In genomic region chr4:49118842-49119241, GRCm38 (mm10) we compare ENCODE assay signal across 37 mouse cellular contexts. TPM values are rescaled to one million over a fixed set of nuclear protein-coding genes. Genes with fewer than 3 reads are reported as not detected.
"Had no signal": no experiment of that assay in that cellular context is flagged by ENCODE, and none has a peak within 500 bp of the region (broad histone marks: within the 10 kb centered on the region; RNA-seq: fewer than 3 reads in every experiment).

No protein-coding gene starts in this region.

- ATAC-seq: liver, embryonic 12.5 days; liver, postnatal 0 days; lung, postnatal 0 days; midbrain, embryonic 13.5 days; midbrain, embryonic 15.5 days; midbrain, embryonic 16.5 days had no signal

- H3K4me3 ChIP-seq: limb, embryonic 10.5 days; limb, embryonic 12.5 days; limb, embryonic 13.5 days; limb, embryonic 15.5 days; liver, embryonic 12.5 days; liver, embryonic 13.5 days; liver, embryonic 15.5 days; lung, embryonic 15.5 days; megakaryocyte, embryonic 14.5 days; midbrain, embryonic 10.5 days; midbrain, embryonic 12.5 days; midbrain, embryonic 13.5 days; midbrain, embryonic 15.5 days; myocyte; neural tube, embryonic 12.5 days had no signal

- DNase-seq: left cerebral cortex, postnatal 4 days; liver; liver, embryonic 13.5 days; liver, postnatal 0 days; lung, adult 18-20 months; lung, adult 2 months; lung, embryonic 14.5 days; lung, postnatal 10 days; lung, postnatal 14 days; lung, postnatal 36 days; lung, postnatal 4 days; midbrain, embryonic 14.5 days had no signal

- H3K4me1 ChIP-seq: limb, embryonic 10.5 days; limb, embryonic 12.5 days; limb, embryonic 13.5 days; limb, embryonic 15.5 days; liver, embryonic 12.5 days; liver, embryonic 13.5 days; liver, embryonic 15.5 days; lung, embryonic 15.5 days; megakaryocyte, embryonic 14.5 days; midbrain, embryonic 10.5 days; midbrain, embryonic 12.5 days; midbrain, embryonic 13.5 days; midbrain, embryonic 15.5 days; neural tube, embryonic 12.5 days had no signal

- H3K4me2 ChIP-seq: limb, embryonic 12.5 days; limb, embryonic 13.5 days; limb, embryonic 15.5 days; liver, embryonic 11.5 days; liver, embryonic 12.5 days; liver, embryonic 13.5 days; liver, embryonic 15.5 days; lung, embryonic 14.5 days; lung, embryonic 15.5 days; midbrain, embryonic 11.5 days; midbrain, embryonic 12.5 days; midbrain, embryonic 13.5 days; midbrain, embryonic 15.5 days; neural tube, embryonic 12.5 days had no signal

- H3K9me3 ChIP-seq: limb, embryonic 10.5 days; limb, embryonic 12.5 days; limb, embryonic 13.5 days; limb, embryonic 15.5 days; liver, embryonic 12.5 days; liver, embryonic 13.5 days; liver, embryonic 15.5 days; lung, embryonic 15.5 days; midbrain, embryonic 10.5 days; midbrain, embryonic 12.5 days; midbrain, embryonic 13.5 days; midbrain, embryonic 15.5 days; neural tube, embryonic 12.5 days had no signal

- H3K27me3 ChIP-seq: limb, embryonic 12.5 days; limb, embryonic 13.5 days; limb, embryonic 15.5 days; liver, embryonic 12.5 days; liver, embryonic 13.5 days; liver, embryonic 15.5 days; lung, embryonic 15.5 days; megakaryocyte, embryonic 14.5 days; midbrain, embryonic 12.5 days; midbrain, embryonic 13.5 days; midbrain, embryonic 15.5 days; neural tube, embryonic 12.5 days had no signal

- H3K9ac ChIP-seq: limb, embryonic 12.5 days; limb, embryonic 13.5 days; limb, embryonic 15.5 days; liver, embryonic 12.5 days; liver, embryonic 13.5 days; liver, embryonic 14.5 days; liver, embryonic 15.5 days; liver, postnatal 0 days; lung, embryonic 14.5 days; lung, embryonic 15.5 days; midbrain, embryonic 12.5 days; midbrain, embryonic 13.5 days; midbrain, embryonic 15.5 days; neural tube, embryonic 12.5 days had no signal

- H3K36me3 ChIP-seq: limb, embryonic 10.5 days; limb, embryonic 12.5 days; limb, embryonic 13.5 days; limb, embryonic 15.5 days; liver, embryonic 12.5 days; liver, embryonic 13.5 days; liver, embryonic 15.5 days; lung, embryonic 15.5 days; midbrain, embryonic 10.5 days; midbrain, embryonic 12.5 days; midbrain, embryonic 13.5 days; midbrain, embryonic 15.5 days; neural tube, embryonic 12.5 days had no signal

- H3K27ac ChIP-seq: limb, embryonic 10.5 days; limb, embryonic 12.5 days; limb, embryonic 13.5 days; limb, embryonic 15.5 days; liver, embryonic 12.5 days; liver, embryonic 13.5 days; liver, embryonic 14.5 days; liver, embryonic 15.5 days; lung, embryonic 15.5 days; macrophage; midbrain, embryonic 10.5 days; midbrain, embryonic 12.5 days; midbrain, embryonic 13.5 days; midbrain, embryonic 15.5 days; neural tube, embryonic 12.5 days had no signal

RNA-seq across cellular contexts. Expression of gene Plppr1, which starts 59.8 kb away (rescaled TPM):
- total RNA-seq: megakaryocyte progenitor cell, adult 5-6 weeks; megakaryocyte, adult 5-6 weeks; megakaryocyte-erythroid progenitor cell, adult 5-6 weeks; monocyte, adult 5-6 weeks had no signal
- polyA plus RNA-seq: liver, adult 2 months; lung, adult 2 months; macrophage; myocyte had no signal
